Mouse (Mus musculus) left cerebral cortex, postnatal 36 days (tissue): ENCODE measurements around the gene Fut1. TPM values are rescaled to one million over a fixed set of nuclear protein-coding genes. Genes with fewer than 3 reads are reported as not detected.
"Not testable (repeated sequence)": the region's sequence is repeated elsewhere in the genome, so short reads cannot be mapped to it uniquely, and the experiment has no call there.

ENCODE experiments used
- DNase-seq, 2 experiments: peaks; one replicate each; pipeline ENCODE4 v3.0.0; 2021 to 2022; ENCODE audit warnings: low spot score in 2 of 2, mixed read lengths in 1 of 2
- intact Hi-C: fragments of 180-260 bp; cut with DNase I; formaldehyde crosslinking; loops from one replicate; pipeline ENCODE4 v1.15.1; 2025
- total RNA-seq, 2 experiments: library from RNA; stranded (reverse); gene quantifications; 2 replicates each; pipeline ENCODE4 v1.2.3; 2021

Gene Fut1
- total RNA-seq, 2 experiments from 2014 or later: not detected

DNA sequence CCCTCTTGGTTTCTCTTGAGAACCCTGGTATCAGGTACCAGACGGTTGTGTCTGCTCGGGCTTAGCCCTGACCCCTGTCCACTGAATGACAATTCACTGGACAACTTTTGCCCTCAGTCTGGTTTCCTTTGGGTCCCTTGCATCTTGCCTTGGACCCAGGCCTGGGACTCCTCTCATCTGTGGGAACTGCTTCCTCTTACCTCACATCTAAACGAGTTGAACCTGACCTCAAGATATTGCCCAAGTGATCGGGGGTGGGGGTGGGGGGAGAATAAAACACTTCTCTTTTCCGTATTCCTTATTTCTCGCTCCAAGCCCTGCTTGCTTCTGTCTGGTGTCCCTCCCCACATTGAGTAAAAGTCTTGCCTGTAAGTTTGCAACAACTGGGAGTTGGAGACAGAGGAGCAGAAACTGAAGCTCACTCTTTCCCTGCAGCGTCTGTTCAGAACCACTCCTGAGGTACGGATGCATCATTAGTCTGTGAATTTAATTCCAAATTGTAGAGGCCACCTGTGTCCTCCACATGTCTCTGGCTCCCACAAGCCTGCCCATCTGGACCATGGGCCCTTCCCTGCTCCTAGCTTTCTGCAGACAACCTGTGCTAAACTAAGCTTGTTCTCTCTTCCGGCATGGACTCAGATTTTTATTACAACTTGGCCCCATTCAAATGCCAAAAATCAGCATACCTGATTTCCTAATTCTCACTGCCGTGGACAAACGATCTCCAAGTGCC, 43.8 kb downstream of the Fut1 start:
- intact Hi-C loops: no loop called here
- DNase-seq: no peak

- intact Hi-C loops, DNase-seq: not testable (repeated sequence)
These were observed 44.6 kb downstream of the Fut1 start for GRCm38 (mm10) chr7:45661702-45662101.

GRCm38 (mm10) chr7:45665303-45666138, 48.4 kb downstream of the Fut1 start:
- DNase-seq: no peak
- intact Hi-C loops: no loop called here

GRCm38 (mm10) chr7:45666161-45666560, 49.1 kb downstream of the Fut1 start, which contains the start of gene Fut2:
Gene Fut2 (minus strand): TSS chr7:45666394.
- no peak for DNase-seq
- intact Hi-C loops: no loop called here

DNA sequence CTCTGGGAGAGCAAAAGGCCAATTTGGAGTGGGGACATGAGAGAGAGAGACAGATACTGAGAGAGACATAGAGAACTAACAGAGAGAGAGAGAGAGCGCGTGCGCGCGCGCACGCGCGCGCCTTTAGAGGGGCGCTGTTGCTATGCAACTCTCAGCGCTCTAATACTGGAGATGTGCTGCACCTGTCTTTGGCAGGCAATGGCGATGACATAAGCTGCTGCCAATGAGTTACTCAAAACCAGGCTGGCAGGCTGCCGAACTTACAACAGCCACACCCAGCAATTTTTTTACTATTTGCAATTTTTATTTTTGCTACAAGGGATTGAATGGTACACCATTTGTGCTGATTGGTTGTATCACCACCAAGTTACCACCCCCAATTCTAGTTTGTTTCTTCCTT, 50.7 kb downstream of the Fut1 start:
- no peak for DNase-seq
- intact Hi-C loops: no loop called here

GRCm38 (mm10) chr7:45668921-45669320, 51.8 kb downstream of the Fut1 start:
- intact Hi-C loops: no loop called here
- DNase-seq: no peak

Other genes with a start within 250 kb of the Fut1 start
- 100 to 1,000 TPM; 164 to 189 TPM for gene Lin7b, start 246.7 kb upstream of the Fut1 start, total RNA-seq
- gene Snrnp70, start 221.5 kb upstream of the Fut1 start, total RNA-seq: 100 to 1,000 TPM; 273 to 486 TPM
- gene Kcna7, start 211.6 kb upstream of the Fut1 start, total RNA-seq: not detected
- not detected for gene Ntf5, start 203.6 kb upstream of the Fut1 start, total RNA-seq
- not detected for gene Lhb, start 196.5 kb upstream of the Fut1 start, total RNA-seq
- 10 to 100 TPM; 14.1 to 16.9 TPM for gene Gys1, start 182.4 kb upstream of the Fut1 start, total RNA-seq
- 10 to 100 TPM; 39.7 to 41.5 TPM for gene Ruvbl2, start 179.2 kb upstream of the Fut1 start, total RNA-seq
- gene Ftl1, start 157.4 kb upstream of the Fut1 start, total RNA-seq: 100 to 1,000 TPM; 198 to 232 TPM
- 10 to 100 TPM; 63.6 to 64.0 TPM for gene Bax, start 150.4 kb upstream of the Fut1 start, total RNA-seq
- not detected for gene Tulp2, start 135.4 kb upstream of the Fut1 start, total RNA-seq
- gene Gm45808, start 130.5 kb upstream of the Fut1 start, total RNA-seq: under 1 TPM in 1 of 2 experiments, not detected in 1; 0.57 TPM
- 1 to 10 TPM; 4.0 to 4.8 TPM for gene Dhdh, start 128.5 kb upstream of the Fut1 start, total RNA-seq
- 10 to 100 TPM; 96.8 to 98.9 TPM for gene Nucb1, start 106.9 kb upstream of the Fut1 start, total RNA-seq
- gene Ppp1r15a, start 91.0 kb upstream of the Fut1 start, total RNA-seq: 10 to 100 TPM; 24.2 to 31.3 TPM
- 1 to 10 TPM; 3.7 to 5.2 TPM for gene Plekha4, start 91.0 kb upstream of the Fut1 start, total RNA-seq
- under 1 TPM in 1 of 2 experiments, not detected in 1; 0.39 TPM for gene Hsd17b14, start 62.4 kb upstream of the Fut1 start, total RNA-seq
- 10 to 100 TPM; 18.8 to 27.5 TPM for gene Bcat2, start 47.1 kb upstream of the Fut1 start, total RNA-seq
- not detected for gene Fgf21, start 1.8 kb upstream of the Fut1 start, total RNA-seq
- gene Izumo1, start 4.5 kb downstream of the Fut1 start, total RNA-seq: not detected
- gene Rasip1, start 10.2 kb downstream of the Fut1 start, total RNA-seq: 1 to 10 TPM; 6.9 to 8.0 TPM
- gene Mamstr, start 22.7 kb downstream of the Fut1 start, total RNA-seq: 1 to 10 TPM; 4.1 to 5.1 TPM
- under 1 TPM in 1 of 2 experiments, not detected in 1; 0.63 TPM for gene Fut2, start 49.1 kb downstream of the Fut1 start, total RNA-seq
- 1 to 10 TPM; 4.2 to 5.7 TPM for gene Ntn5, start 66.7 kb downstream of the Fut1 start, total RNA-seq
- gene Sec1, start 77.1 kb downstream of the Fut1 start, total RNA-seq: under 1 TPM; 0.37 to 0.48 TPM
- 100 to 1,000 TPM; 209 to 228 TPM for gene Car11, start 82.6 kb downstream of the Fut1 start, total RNA-seq
- gene Dbp, start 87.8 kb downstream of the Fut1 start, total RNA-seq: 100 to 1,000 TPM; 128 to 138 TPM
- gene Rpl18, start 98.2 kb downstream of the Fut1 start, total RNA-seq: 100 to 1,000 TPM; 284 to 337 TPM
- 10 to 100 TPM; 29.9 to 30.0 TPM for gene Sphk2, start 100.7 kb downstream of the Fut1 start, total RNA-seq
- not detected for gene Fam83e, start 103.9 kb downstream of the Fut1 start, total RNA-seq
- not detected for gene Spaca4, start 108.5 kb downstream of the Fut1 start, total RNA-seq
- 100 to 1,000 TPM; 225 to 267 TPM for gene Lmtk3, start 166.4 kb downstream of the Fut1 start, total RNA-seq
- 10 to 100 TPM; 11.4 to 13.8 TPM for gene Sult2b1, start 167.4 kb downstream of the Fut1 start, total RNA-seq
- 100 to 1,000 TPM; 199 to 210 TPM for gene Cyth2, start 197.3 kb downstream of the Fut1 start, total RNA-seq
- 1 to 10 TPM; 2.3 to 3.0 TPM for gene Kcnj14, start 207.5 kb downstream of the Fut1 start, total RNA-seq
- 10 to 100 TPM; 19.5 to 21.0 TPM for gene Grwd1, start 213.7 kb downstream of the Fut1 start, total RNA-seq